Mouse (Mus musculus) left cerebral cortex, postnatal 4 days (tissue): ENCODE data around the gene Trmt10c. TPM values are rescaled to one million over a fixed set of nuclear protein-coding genes. Genes with fewer than 3 reads are reported as not detected.

ENCODE experiments used
- microRNA-seq: library from miRNA; unstranded; fragments of <30 nt; microRNA quantifications from one replicate; pipeline ENCODE4 v1.2.0, GENCODE M21; 2022
- total RNA-seq, 2 experiments: library from RNA; stranded (reverse); gene quantifications; 2 replicates each; pipeline ENCODE4 v1.2.3; 2021

Gene Trmt10c
- total RNA-seq, 2 experiments from 2014 or later: 10.3 to 11.2 TPM

Small RNAs within 50 kb of the gene (microRNA-seq; reads per million reads assigned to microRNA genes)
- not detected for gene Gm24047

Other genes starting within 250 kb of the Trmt10c start
- 1 to 10 TPM; 2.3 to 2.5 TPM for gene Nfkbiz, start 198.9 kb downstream of the Trmt10c start, total RNA-seq
- gene Nxpe3, start 142.5 kb downstream of the Trmt10c start, total RNA-seq: 1 to 10 TPM; 5.6 to 6.2 TPM
- gene Cep97, start 103.0 kb downstream of the Trmt10c start, total RNA-seq: 10 to 100 TPM in 1 of 2 experiments, 1 to 10 TPM in 1; 8.9 to 11.2 TPM
- 100 to 1,000 TPM; 527 to 578 TPM for gene Rpl24, start 71.5 kb downstream of the Trmt10c start, total RNA-seq
- 10 to 100 TPM; 29.1 to 31.8 TPM for gene Zbtb11, start 63.9 kb downstream of the Trmt10c start, total RNA-seq
- gene Pcnp, start 8.1 kb downstream of the Trmt10c start, total RNA-seq: 100 to 1,000 TPM; 114 to 118 TPM
- 10 to 100 TPM; 54.3 to 65.4 TPM for gene Senp7, start 10.5 kb upstream of the Trmt10c start, total RNA-seq
- 1 to 10 TPM in 1 of 2 experiments, under 1 TPM in 1; 0.50 to 2.4 TPM for gene Impg2, start 166.5 kb upstream of the Trmt10c start, total RNA-seq